Mouse (Mus musculus): ENCODE measurements around the gene Carmil3. TPM values are rescaled to one million over a fixed set of nuclear protein-coding genes. Genes with fewer than 3 reads are reported as not detected.

Carmil3 gene
- polyA plus RNA-seq, 1 experiment, result 0.08 TPM

- Histone ChIP-seq H3ac (ENCODE audit: control insufficient read depth, insufficient read length) (no peak overlapping the region), H3K4me2 (ENCODE audit: low read depth) (peak overlapping the region; percentile 86), H3K4me3 (peak overlapping the region; percentile 65), H3K79me2 (ENCODE audit: control insufficient read depth, insufficient read depth) (no peaks in the 10 kb centered on the region), H3K27me3 (ENCODE audit: control insufficient read depth, insufficient read depth, insufficient read length) (no peaks in the 10 kb centered on the region), H3K36me3 (ENCODE audit: control insufficient read depth, insufficient read depth) (no peaks in the 10 kb centered on the region)
- TF ChIP-seq USF1 (IDR thresholded peaks at IDR 0.05; ENCODE audit: low read depth) (no peak), SRF (IDR thresholded peaks at IDR 0.05; ENCODE audit: control insufficient read depth, insufficient read length, low read depth) (no peak), TCF12 (IDR thresholded peaks at IDR 0.05; ENCODE audit: insufficient read depth, poor library complexity, severe bottlenecking) (no peak), E2F4 (IDR thresholded peaks at IDR 0.05; ENCODE audit: insufficient read depth) (no peak)
Measured at GRCm38 (mm10) chr14:55477829-55478228, 12.6 kb upstream of the Carmil3 start.

DNA sequence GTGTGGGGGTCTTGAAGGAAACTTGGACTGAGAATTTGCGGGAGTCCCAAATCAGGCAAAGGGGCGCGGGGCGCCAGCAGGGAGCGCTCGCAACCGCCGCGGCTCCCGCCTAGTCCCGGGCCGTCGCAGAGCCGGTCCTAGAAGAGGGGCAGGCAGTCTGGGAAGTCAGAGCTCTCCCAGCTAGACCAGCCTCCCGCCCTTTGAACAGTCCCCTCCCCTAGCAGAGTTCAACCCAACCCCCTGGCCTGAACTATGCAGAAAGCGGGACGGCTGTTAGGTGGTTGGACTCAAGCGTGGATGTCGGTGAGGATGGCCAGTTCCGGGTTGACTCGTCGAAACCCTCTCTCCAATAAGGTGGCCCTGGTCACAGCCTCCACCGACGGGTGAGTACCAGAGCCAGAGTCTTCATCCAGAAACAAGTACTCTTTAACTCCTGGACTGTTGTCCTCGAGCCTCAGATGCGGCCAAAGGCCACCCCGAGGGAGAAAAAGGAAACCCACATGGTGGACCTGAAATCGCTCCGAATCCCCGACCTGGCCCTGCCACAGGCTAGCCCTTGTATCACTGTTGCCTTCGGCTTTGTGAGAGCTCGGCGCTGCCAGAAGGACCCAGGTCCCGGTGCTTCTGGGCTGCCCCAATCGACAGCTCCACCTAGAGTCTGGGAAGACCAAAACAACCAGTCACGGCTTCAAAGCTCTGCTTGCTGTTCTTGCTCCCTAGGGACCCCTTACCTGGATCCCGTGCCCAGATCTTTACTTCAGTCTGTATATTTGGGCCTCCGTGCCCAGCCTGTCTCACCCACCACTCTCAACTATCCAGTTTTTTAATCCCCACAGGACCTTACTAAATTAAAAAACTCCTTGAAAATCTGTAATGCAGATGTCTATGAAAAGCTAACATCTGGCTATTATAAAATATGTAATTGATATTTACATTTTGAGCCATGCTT is 11.5 kb upstream of the Carmil3 start, which contains the start of gene Dhrs4:
Gene Dhrs4, plus strand, starts transcription at position 108 of the 949 bp plus-strand sequence.
- Histone ChIP-seq H3K27me3 (ENCODE audit: control insufficient read depth, insufficient read depth, insufficient read length) (no peaks in the 10 kb centered on the region), H3K36me3 (ENCODE audit: control insufficient read depth, insufficient read depth) (no peaks in the 10 kb centered on the region), H3ac (ENCODE audit: control insufficient read depth, insufficient read length) (no peak within 1 kb of the TSS), H3K4me2 (ENCODE audit: low read depth) (peak within 1 kb of the TSS; percentile 86), H3K4me3 (peak within 1 kb of the TSS; percentile 65), H3K79me2 (ENCODE audit: control insufficient read depth, insufficient read depth) (no peaks in the 10 kb centered on the region)
- TF ChIP-seq POLR2A (IDR thresholded peaks at IDR 0.05; ENCODE audit: insufficient read length, low read depth) (peak; percentile 70), CEBPB (IDR thresholded peaks at IDR 0.05; ENCODE audit: insufficient read depth, poor library complexity, severe bottlenecking) (no peak)

DNA sequence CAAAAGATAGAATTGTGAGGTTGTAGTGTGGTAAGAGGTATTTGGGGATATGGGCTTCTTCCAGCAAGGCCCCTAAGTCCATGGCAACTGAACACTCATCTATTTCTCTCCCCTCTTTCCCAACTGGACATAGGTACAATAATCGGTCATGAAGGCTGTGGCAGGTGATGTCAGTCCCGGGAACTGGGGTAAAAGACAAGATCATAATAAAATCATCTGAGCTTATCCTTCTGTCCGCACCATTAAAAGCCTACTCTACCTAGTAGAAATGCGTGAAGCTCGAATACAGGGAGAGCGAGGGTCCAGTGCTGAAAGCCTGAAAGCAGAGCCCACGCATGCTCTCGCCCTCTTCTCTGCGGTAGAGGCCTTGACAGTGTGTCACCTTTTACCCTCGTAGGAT is 10.8 kb upstream of the Carmil3 start:
- H3K4me2 ChIP-seq (ENCODE audit: low read depth), result peak overlapping the region; percentile 86
- no peaks in the 10 kb centered on the region for H3K27me3 ChIP-seq (ENCODE audit: control insufficient read depth, insufficient read depth, insufficient read length)
- no peaks in the 10 kb centered on the region for H3K36me3 ChIP-seq (ENCODE audit: control insufficient read depth, insufficient read depth)
- H3K4me3 ChIP-seq, result peak overlapping the region; percentile 65
- no peak for TF ChIP-seq MAX (IDR thresholded peaks at IDR 0.05; ENCODE audit: low read depth)
- no peak for TF ChIP-seq SRF (IDR thresholded peaks at IDR 0.05; ENCODE audit: control insufficient read depth, insufficient read length, low read depth)
- TF ChIP-seq CEBPB (IDR thresholded peaks at IDR 0.05; ENCODE audit: insufficient read depth, poor library complexity, severe bottlenecking), result no peak
- TF ChIP-seq E2F4 (IDR thresholded peaks at IDR 0.05; ENCODE audit: insufficient read depth), result no peak
- TF ChIP-seq USF1 (IDR thresholded peaks at IDR 0.05; ENCODE audit: low read depth), result no peak
- no peak for TF ChIP-seq REST (IDR thresholded peaks at IDR 0.05; ENCODE audit: insufficient read depth, insufficient read length)
- TF ChIP-seq TCF3 (IDR thresholded peaks at IDR 0.05; ENCODE audit: insufficient read length, low read depth), result no peak
- TF ChIP-seq POLR2AphosphoS2 (IDR thresholded peaks at IDR 0.05; ENCODE audit: insufficient read length, low read depth), result no peak
- no peak for TF ChIP-seq MYOG (IDR thresholded peaks at IDR 0.05; ENCODE audit: control insufficient read depth in 1 of 3, insufficient read depth in 1 of 3, insufficient read length in 2 of 3, low read depth in 2 of 3)
- TF ChIP-seq TCF12 (IDR thresholded peaks at IDR 0.05; ENCODE audit: insufficient read depth, poor library complexity, severe bottlenecking), result no peak
- no peak for TF ChIP-seq POLR2A (IDR thresholded peaks at IDR 0.05; ENCODE audit: insufficient read length, low read depth)
- TF ChIP-seq MYOD1 (IDR thresholded peaks at IDR 0.05; ENCODE audit: control insufficient read depth in 1 of 3, insufficient read length in 2 of 3, low read depth in 2 of 3), result no peak
- no peaks in the 10 kb centered on the region for H3K79me2 ChIP-seq (ENCODE audit: control insufficient read depth, insufficient read depth)
- H3ac ChIP-seq (ENCODE audit: control insufficient read depth, insufficient read length), result no peak overlapping the region

- Histone ChIP-seq H3K79me2 (ENCODE audit: control insufficient read depth, insufficient read depth) (no peaks in the 10 kb centered on the region), H3K36me3 (ENCODE audit: control insufficient read depth, insufficient read depth) (no peaks in the 10 kb centered on the region), H3K4me2 (ENCODE audit: low read depth) (no peak overlapping the region), H3ac (ENCODE audit: control insufficient read depth, insufficient read length) (no peak overlapping the region), H3K27me3 (ENCODE audit: control insufficient read depth, insufficient read depth, insufficient read length) (no peaks in the 10 kb centered on the region), H3K4me3 (no peak overlapping the region)
- TF ChIP-seq POLR2AphosphoS2 (IDR thresholded peaks at IDR 0.05; ENCODE audit: insufficient read length, low read depth) (no peak), POLR2A (IDR thresholded peaks at IDR 0.05; ENCODE audit: insufficient read length, low read depth) (no peak), REST (IDR thresholded peaks at IDR 0.05; ENCODE audit: insufficient read depth, insufficient read length) (no peak), E2F4 (IDR thresholded peaks at IDR 0.05; ENCODE audit: insufficient read depth) (no peak), USF1 (IDR thresholded peaks at IDR 0.05; ENCODE audit: low read depth) (no peak), TCF3 (IDR thresholded peaks at IDR 0.05; ENCODE audit: insufficient read length, low read depth) (no peak), MAX (IDR thresholded peaks at IDR 0.05; ENCODE audit: low read depth) (no peak), TCF12 (IDR thresholded peaks at IDR 0.05; ENCODE audit: insufficient read depth, poor library complexity, severe bottlenecking) (no peak), SRF (IDR thresholded peaks at IDR 0.05; ENCODE audit: control insufficient read depth, insufficient read length, low read depth) (no peak), MYOD1 (IDR thresholded peaks at IDR 0.05; ENCODE audit: control insufficient read depth in 1 of 3, insufficient read length in 2 of 3, low read depth in 2 of 3) (no peak), MYOG (IDR thresholded peaks at IDR 0.05; ENCODE audit: control insufficient read depth in 1 of 3, insufficient read depth in 1 of 3, insufficient read length in 2 of 3, low read depth in 2 of 3) (no peak)
Measured at GRCm38 (mm10) chr14:55484430-55485085, 5.9 kb upstream of the Carmil3 start.

GRCm38 (mm10) chr14:55486836-55487235 is 3.6 kb upstream of the Carmil3 start:
- Histone ChIP-seq H3K27me3 (ENCODE audit: control insufficient read depth, insufficient read depth, insufficient read length) (no peaks in the 10 kb centered on the region), H3K4me2 (ENCODE audit: low read depth) (no peak overlapping the region), H3K79me2 (ENCODE audit: control insufficient read depth, insufficient read depth) (no peaks in the 10 kb centered on the region), H3K4me3 (no peak overlapping the region), H3ac (ENCODE audit: control insufficient read depth, insufficient read length) (no peak overlapping the region), H3K36me3 (ENCODE audit: control insufficient read depth, insufficient read depth) (no peaks in the 10 kb centered on the region)
- TF ChIP-seq REST (IDR thresholded peaks at IDR 0.05; ENCODE audit: insufficient read depth, insufficient read length), result no peak
- no peak for TF ChIP-seq TCF12 (IDR thresholded peaks at IDR 0.05; ENCODE audit: insufficient read depth, poor library complexity, severe bottlenecking)
- TF ChIP-seq MYOG (IDR thresholded peaks at IDR 0.05; ENCODE audit: control insufficient read depth in 1 of 3, insufficient read depth in 1 of 3, insufficient read length in 2 of 3, low read depth in 2 of 3), result no peak
- no peak for TF ChIP-seq TCF3 (IDR thresholded peaks at IDR 0.05; ENCODE audit: insufficient read length, low read depth)
- no peak for TF ChIP-seq POLR2AphosphoS2 (IDR thresholded peaks at IDR 0.05; ENCODE audit: insufficient read length, low read depth)
- no peak for TF ChIP-seq MAX (IDR thresholded peaks at IDR 0.05; ENCODE audit: low read depth)
- no peak for TF ChIP-seq E2F4 (IDR thresholded peaks at IDR 0.05; ENCODE audit: insufficient read depth)
- TF ChIP-seq USF1 (IDR thresholded peaks at IDR 0.05; ENCODE audit: low read depth), result no peak
- TF ChIP-seq CEBPB (IDR thresholded peaks at IDR 0.05; ENCODE audit: insufficient read depth, poor library complexity, severe bottlenecking), result no peak
- no peak for TF ChIP-seq MYOD1 (IDR thresholded peaks at IDR 0.05; ENCODE audit: control insufficient read depth in 1 of 3, insufficient read length in 2 of 3, low read depth in 2 of 3)
- no peak for TF ChIP-seq POLR2A (IDR thresholded peaks at IDR 0.05; ENCODE audit: insufficient read length, low read depth)
- TF ChIP-seq SRF (IDR thresholded peaks at IDR 0.05; ENCODE audit: control insufficient read depth, insufficient read length, low read depth), result no peak

Data from myocyte (in vitro differentiated cells).